Mouse (Mus musculus): ENCODE results near the gene Sim2.

- TF ChIP-seq CTCF (IDR thresholded peaks at IDR 0.05; ENCODE audit: low read depth) (no peak), EP300 (IDR thresholded peaks at IDR 0.05; ENCODE audit: low read depth) (no peak)
Measured at GRCm38 (mm10) chr16:94079856-94080555, 4.7 kb upstream of the Sim2 start.

Data from heart, postnatal 0 days (tissue).